Mouse (Mus musculus) midbrain, embryonic 14.5 days (tissue): ENCODE data around the gene Dpf2. TPM values are rescaled to one million over a fixed set of nuclear protein-coding genes. Genes with fewer than 3 reads are reported as not detected.

ENCODE experiments used
- ATAC-seq: fragments of 200-750 bp; cut with Nextera tagmentation; 2 replicates; pipeline ENCODE4 v1.8.0; 2017; ENCODE audit warnings: moderate number of reproducible peaks, moderate library complexity; ENCODE audit not compliant: low FRiP score, low TSS enrichment
- DNase-seq: peaks from one replicate; pipeline ENCODE4 v3.0.0-alpha.2; 2015
- H3K27ac ChIP-seq: fragments of 300-500 bp; sonication (generic); replicated peaks from 2 replicates; pipeline ENCODE4 v1.5.1; 2014; ENCODE audit warnings: mild to moderate bottlenecking, low read depth, low read length, moderate library complexity
- H3K27me3 ChIP-seq: fragments of 300-500 bp; sonication (generic); 2 replicates; pipeline ENCODE4 v1.6.1; 2014; ENCODE audit warnings: low read length, control low read depth, mixed read lengths; ENCODE audit not compliant: control insufficient read depth, insufficient read depth
- H3K36me3 ChIP-seq: fragments of 300-500 bp; sonication (generic); 2 replicates; pipeline ENCODE4 v1.6.1; 2014; ENCODE audit warnings: low read length, control low read depth; ENCODE audit not compliant: control insufficient read depth, insufficient read depth
- H3K4me1 ChIP-seq: fragments of 300-500 bp; sonication (generic); 2 replicates; pipeline ENCODE4 v1.6.1; 2014; ENCODE audit warnings: mild to moderate bottlenecking, antibody characterized with exemption, low read length, control low read depth; ENCODE audit not compliant: control insufficient read depth, insufficient read depth
- H3K4me2 ChIP-seq: fragments of 300-500 bp; sonication (generic); 2 replicates; pipeline ENCODE4 v1.6.1; 2014; ENCODE audit warnings: mild to moderate bottlenecking, low read length, moderate library complexity
- H3K4me3 ChIP-seq: fragments of 300-500 bp; sonication (generic); replicated peaks from 2 replicates; pipeline ENCODE4 v1.5.1; 2014; ENCODE audit warnings: low read depth, low read length
- H3K9ac ChIP-seq: fragments of 300-500 bp; sonication (generic); replicated peaks from 2 replicates; pipeline ENCODE4 v1.6.1; 2014; ENCODE audit warnings: mild to moderate bottlenecking, low read length, moderate library complexity
- H3K9me3 ChIP-seq: fragments of 300-500 bp; sonication (generic); 2 replicates; pipeline ENCODE4 v1.6.1; 2016; ENCODE audit warnings: low read length, control low read depth, mixed read lengths; ENCODE audit not compliant: control insufficient read depth
- WGBS: fragments of 180-500 bp; shearing (Covaris S2); extraction: QIAGEN DNeasy Blood & Tissue Kit; methylation state at CpG from one replicate; pipeline ENCODE4 v1.1.7; 2014; 5-methylcytosine and 5-hydroxymethylcytosine counted together
- polyA plus RNA-seq: library from polyadenylated mRNA; unstranded; fragments of >200 nt; fragmentation: Nextera tagmentation; extraction: Ambion mirVana; gene quantifications from 2 replicates; pipeline ENCODE4 v1.2.1, GENCODE M21; 2014

Dpf2 gene
- polyA plus RNA-seq, 1 experiment from 2014 or later, result 108 TPM

DNA sequence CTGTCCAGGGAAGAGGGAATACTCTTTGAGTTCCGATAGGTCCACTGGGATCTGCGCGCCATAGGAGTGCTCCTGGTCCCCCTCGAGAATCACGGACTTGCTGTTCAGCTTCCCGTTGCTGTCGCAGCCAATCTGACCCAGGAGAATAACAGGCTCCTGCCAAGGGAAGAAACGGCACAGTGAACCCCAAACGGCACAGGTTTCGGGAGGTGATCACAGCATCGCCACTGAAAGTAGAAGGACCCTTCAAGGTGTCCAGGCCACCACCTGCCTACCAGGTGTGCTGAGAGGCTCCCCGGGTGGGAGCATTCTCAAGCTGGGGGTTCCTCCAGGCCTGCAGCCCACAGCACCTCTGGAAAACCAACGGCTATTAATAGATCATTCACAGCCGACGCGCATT, 38.8 kb upstream of the Dpf2 start:
- Histone ChIP-seq H3K4me1 (no peaks in the 10 kb centered on the region), H3K9me3 (no peaks in the 10 kb centered on the region), H3K27me3 (no peaks in the 10 kb centered on the region), H3K4me2 (no peak overlapping the region), H3K9ac (no peak overlapping the region), H3K4me3 (no peak overlapping the region), H3K27ac (no peak overlapping the region), H3K36me3 (peaks cover 48% of the 10 kb centered on the region)
- no peak for DNase-seq
- WGBS, result 95% methylated on average over 16 of the region's 16 CpGs
- ATAC-seq, result no peak

DNA sequence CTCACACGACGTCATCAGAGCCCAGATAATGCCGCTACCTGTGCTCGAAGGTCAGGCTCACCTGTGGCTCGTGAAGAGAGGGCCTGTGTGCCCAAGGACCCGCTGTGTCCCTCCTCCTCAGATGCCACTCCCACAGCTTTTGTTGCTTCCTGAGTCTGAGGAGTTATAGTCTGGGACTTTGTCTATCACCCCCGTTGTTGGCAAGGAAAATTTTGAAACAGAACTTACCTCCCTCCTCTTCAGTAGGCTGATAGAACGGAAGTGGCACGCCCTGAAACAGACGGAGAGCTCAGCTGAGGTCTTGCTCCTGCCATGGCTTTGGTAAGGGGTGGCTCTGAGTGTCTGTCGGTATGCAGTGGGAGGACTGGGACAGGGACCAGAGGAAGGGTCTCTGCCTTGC, 37.4 kb upstream of the Dpf2 start:
- no peaks in the 10 kb centered on the region for H3K4me1 ChIP-seq
- no peaks in the 10 kb centered on the region for H3K9me3 ChIP-seq
- no peak for DNase-seq
- no peak overlapping the region for H3K4me2 ChIP-seq
- ATAC-seq, result no peak
- H3K9ac ChIP-seq, result no peak overlapping the region
- WGBS, result 94% methylated on average over 11 of the region's 11 CpGs
- H3K27ac ChIP-seq, result no peak overlapping the region
- H3K36me3 ChIP-seq, result peaks cover 47% of the 10 kb centered on the region
- H3K27me3 ChIP-seq, result no peaks in the 10 kb centered on the region
- no peak overlapping the region for H3K4me3 ChIP-seq

DNA sequence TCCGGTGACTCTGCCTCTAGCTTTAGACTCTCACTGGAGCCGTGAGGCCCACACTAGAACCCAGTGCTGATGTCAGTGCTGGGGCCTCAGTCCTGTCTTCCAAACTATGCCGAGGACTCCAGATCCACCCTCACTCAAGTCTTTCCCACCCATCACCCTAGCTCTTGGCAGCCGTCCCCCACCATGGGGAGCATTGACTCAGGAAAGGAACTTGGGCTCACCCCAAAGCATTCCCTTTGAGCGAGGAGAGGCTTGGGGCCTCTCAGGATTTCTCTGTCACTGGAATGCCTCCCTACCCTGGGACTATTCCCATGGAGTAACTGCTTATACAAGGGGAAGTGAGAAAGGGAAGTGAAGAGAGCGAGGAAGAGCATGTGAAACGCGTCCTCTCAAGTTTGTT, 33.1 kb upstream of the Dpf2 start:
- Histone ChIP-seq H3K27me3 (no peaks in the 10 kb centered on the region), H3K27ac (no peak overlapping the region), H3K9me3 (no peaks in the 10 kb centered on the region), H3K4me2 (no peak overlapping the region), H3K4me1 (no peaks in the 10 kb centered on the region), H3K4me3 (no peak overlapping the region), H3K36me3 (peaks cover 28% of the 10 kb centered on the region), H3K9ac (no peak overlapping the region)
- ATAC-seq (no peak), DNase-seq (no peak)
- WGBS, result 92% methylated on average over 8 of the region's 8 CpGs

DNA sequence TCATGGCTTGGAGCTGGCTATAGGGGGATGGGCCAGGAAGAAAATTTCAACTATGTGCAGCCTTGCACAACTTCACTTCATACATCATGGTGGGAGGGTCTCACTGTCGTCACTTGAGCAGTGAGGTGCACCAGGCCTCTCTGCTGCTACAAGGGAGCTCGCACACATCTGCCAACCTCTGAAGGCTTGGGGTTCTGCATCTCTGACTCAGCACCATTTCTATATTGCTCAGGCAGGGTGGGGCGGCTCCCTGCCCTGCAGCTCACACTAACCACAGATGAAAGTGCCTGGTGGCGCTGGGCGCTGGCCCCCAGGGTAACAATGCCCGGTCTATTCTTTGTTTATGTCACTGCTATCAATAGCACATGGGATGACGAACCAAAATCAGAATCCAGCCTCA, 32.2 kb upstream of the Dpf2 start:
- WGBS, result 86% methylated on average over 7 of the region's 7 CpGs
- Histone ChIP-seq H3K4me3 (no peak overlapping the region), H3K27me3 (no peaks in the 10 kb centered on the region), H3K36me3 (peaks cover 20% of the 10 kb centered on the region), H3K27ac (no peak overlapping the region), H3K9ac (no peak overlapping the region), H3K9me3 (no peaks in the 10 kb centered on the region), H3K4me2 (no peak overlapping the region), H3K4me1 (no peaks in the 10 kb centered on the region)
- ATAC-seq (no peak), DNase-seq (no peak)

- ATAC-seq (no peak), DNase-seq (no peak)
- H3K36me3 ChIP-seq, result peaks cover 13% of the 10 kb centered on the region
- no peaks in the 10 kb centered on the region for H3K27me3 ChIP-seq
- no peak overlapping the region for H3K4me3 ChIP-seq
- H3K9ac ChIP-seq, result no peak overlapping the region
- H3K4me1 ChIP-seq, result no peaks in the 10 kb centered on the region
- WGBS, result 80% methylated on average over 8 of the region's 8 CpGs
- no peaks in the 10 kb centered on the region for H3K9me3 ChIP-seq
- H3K4me2 ChIP-seq, result no peak overlapping the region
- no peak overlapping the region for H3K27ac ChIP-seq
These were observed 31.3 kb upstream of the Dpf2 start for GRCm38 (mm10) chr19:5944145-5944544.

DNA sequence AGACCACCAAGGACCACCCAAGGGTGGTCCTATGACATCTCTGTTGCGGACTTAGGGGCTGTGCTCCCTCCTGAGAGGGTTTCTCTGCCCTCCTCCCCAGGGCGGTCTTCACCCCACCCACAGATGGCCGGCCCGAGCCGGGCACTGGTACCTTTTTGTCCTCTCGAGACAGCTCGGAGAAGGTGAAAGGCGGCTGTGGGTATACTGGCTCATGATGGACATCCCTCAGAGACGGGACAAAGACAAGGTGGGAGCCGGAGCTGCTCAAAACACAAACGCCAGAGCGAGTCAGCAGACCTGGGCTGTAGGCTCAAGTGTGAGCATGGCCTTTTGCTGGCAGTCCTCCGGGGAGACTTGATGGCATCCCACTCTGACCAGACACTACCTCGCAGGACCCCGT, 30.6 kb upstream of the Dpf2 start:
- H3K27me3 ChIP-seq, result no peaks in the 10 kb centered on the region
- H3K4me2 ChIP-seq, result no peak overlapping the region
- no peak for DNase-seq
- whole genome bisulfite sequencing, result 93% methylated on average over 15 of the region's 15 CpGs
- no peak overlapping the region for H3K27ac ChIP-seq
- peaks cover 10% of the 10 kb centered on the region for H3K36me3 ChIP-seq
- H3K9me3 ChIP-seq, result no peaks in the 10 kb centered on the region
- no peak overlapping the region for H3K9ac ChIP-seq
- ATAC-seq, result no peak
- no peaks in the 10 kb centered on the region for H3K4me1 ChIP-seq
- no peak overlapping the region for H3K4me3 ChIP-seq

DNA sequence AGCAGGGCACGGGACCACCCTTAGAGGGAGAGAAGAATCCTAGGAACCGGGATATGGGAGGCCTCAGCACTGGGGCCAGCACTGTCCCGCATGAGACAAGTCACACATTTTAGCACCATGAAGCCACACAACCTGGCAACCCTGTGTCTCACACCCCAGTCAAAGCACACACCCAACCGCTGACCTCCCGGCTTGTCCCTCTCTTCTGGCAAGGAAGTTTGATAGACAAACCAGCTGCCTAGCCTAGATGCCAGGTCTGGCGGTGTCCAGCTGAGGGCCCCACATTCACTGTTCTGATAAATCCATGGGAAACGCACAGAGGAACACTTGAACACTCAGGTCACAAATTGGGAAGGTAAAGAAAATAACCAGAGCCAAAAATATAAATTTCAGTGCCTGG, 29.8 kb upstream of the Dpf2 start:
- no peak overlapping the region for H3K4me2 ChIP-seq
- no peak for DNase-seq
- H3K9ac ChIP-seq, result no peak overlapping the region
- no peak overlapping the region for H3K27ac ChIP-seq
- H3K4me3 ChIP-seq, result no peak overlapping the region
- 95% methylated on average over 7 of the region's 7 CpGs for WGBS
- no peaks in the 10 kb centered on the region for H3K27me3 ChIP-seq
- no peaks in the 10 kb centered on the region for H3K9me3 ChIP-seq
- H3K36me3 ChIP-seq, result peaks cover 10% of the 10 kb centered on the region
- H3K4me1 ChIP-seq, result peaks cover 7% of the 10 kb centered on the region
- ATAC-seq, result no peak

- Histone ChIP-seq H3K4me2 (no peak overlapping the region), H3K27ac (no peak overlapping the region), H3K36me3 (peaks cover 10% of the 10 kb centered on the region), H3K27me3 (no peaks in the 10 kb centered on the region), H3K4me3 (no peak overlapping the region), H3K9me3 (no peaks in the 10 kb centered on the region), H3K9ac (no peak overlapping the region), H3K4me1 (peaks cover 7% of the 10 kb centered on the region)
- ATAC-seq (no peak), DNase-seq (no peak)
- 95% methylated on average over 10 of the region's 10 CpGs for WGBS
These were observed 27.8 kb upstream of the Dpf2 start for GRCm38 (mm10) chr19:5940656-5941055.

DNA sequence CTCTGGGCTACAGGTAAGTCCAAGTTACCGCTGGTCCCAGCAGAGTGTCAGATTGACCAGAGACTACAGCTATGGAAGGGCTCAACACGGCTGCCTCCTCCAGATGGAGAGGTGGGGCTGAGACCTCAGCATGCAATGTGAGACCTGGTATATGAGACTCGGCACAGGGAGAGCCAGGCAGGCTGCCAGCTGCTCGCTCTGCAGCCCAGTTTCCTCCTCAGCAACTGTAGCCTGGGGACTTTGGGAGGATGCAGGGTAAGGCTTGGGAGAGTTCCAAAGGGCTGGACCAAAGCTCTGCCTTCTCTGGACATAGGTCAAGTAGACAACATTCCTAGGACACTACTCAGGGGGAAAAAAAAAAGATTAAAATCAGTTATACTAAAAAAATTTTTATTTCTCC, 27.4 kb upstream of the Dpf2 start:
- no peak overlapping the region for H3K4me2 ChIP-seq
- peaks cover 7% of the 10 kb centered on the region for H3K4me1 ChIP-seq
- H3K9ac ChIP-seq, result no peak overlapping the region
- 82% methylated on average over 4 of the region's 4 CpGs for WGBS
- H3K27ac ChIP-seq, result no peak overlapping the region
- no peak overlapping the region for H3K4me3 ChIP-seq
- H3K36me3 ChIP-seq, result peaks cover 10% of the 10 kb centered on the region
- ATAC-seq (no peak), DNase-seq (peak; percentile 38)
- H3K27me3 ChIP-seq, result no peaks in the 10 kb centered on the region
- H3K9me3 ChIP-seq, result no peaks in the 10 kb centered on the region
